In genomic region chr8:71633981-71634667, GRCm38 (mm10) we compare ENCODE assay signal across 8 mouse cellular contexts. TPM values are rescaled to one million over a fixed set of nuclear protein-coding genes. Genes with fewer than 3 reads are reported as not detected.
A peak's percentile ranks its signal among the peaks of the same experiment; 100 is the strongest.
DNase-seq lines count a peak whose midpoint lies in the region; ATAC-seq lines count a peak whose summit lies in the region.

No protein-coding gene starts in this region.

- no peaks in the 10 kb centered on the region for H3K36me3 ChIP-seq in embryonic facial prominence, embryonic 11.5 days (replicated peaks; ENCODE audit: control insufficient read depth, insufficient read depth, low read depth, low read length)
- H3K36me3 ChIP-seq in limb, embryonic 11.5 days (ENCODE audit: control insufficient read depth, insufficient read depth, low read length), result no peaks in the 10 kb centered on the region
- H3K36me3 ChIP-seq in midbrain, embryonic 11.5 days (ENCODE audit: control insufficient read depth, insufficient read depth, low read length), result no peaks in the 10 kb centered on the region

- no peak overlapping the region for H3K9ac ChIP-seq in embryonic facial prominence, embryonic 11.5 days (replicated peaks; ENCODE audit: low read length)
- H3K9ac ChIP-seq in limb, embryonic 11.5 days (ENCODE audit: low read length), result peak overlapping the region; percentile 40; the same call in 1 of the 2 replicates
- H3K9ac ChIP-seq in midbrain, embryonic 11.5 days (ENCODE audit: low read length), result peak overlapping the region; percentile 33; the same call in 1 of the 2 replicates

- no peaks in the 10 kb centered on the region for H3K4me1 ChIP-seq in embryonic facial prominence, embryonic 11.5 days (ENCODE audit: control insufficient read depth, insufficient read depth, low read length)
- 0 out of 2 replicates have a peak, but pooled peaks cover 2% of the 10 kb centered on the region for H3K4me1 ChIP-seq in limb, embryonic 11.5 days (ENCODE audit: control insufficient read depth, insufficient read depth, low read length)
- H3K4me1 ChIP-seq in midbrain, embryonic 11.5 days (ENCODE audit: control insufficient read depth, insufficient read depth, low read length), result peaks cover 7% of the 10 kb centered on the region

- ATAC-seq in embryonic facial prominence, embryonic 11.5 days (replicated peaks; ENCODE audit: insufficient number of reproducible peaks, low FRiP score, low TSS enrichment, low read depth), result no peak
- ATAC-seq in hematopoietic stem cell, adult 5-6 weeks (replicated peaks in 1 of 2; ENCODE audit: insufficient read depth in 1 of 2, low FRiP score in 2 of 2, low TSS enrichment in 1 of 2, low read depth in 1 of 2, poor library complexity in 2 of 2, severe bottlenecking in 2 of 2), result peak; percentile 63 to 68; a peak in 3 of 4 replicates
- ATAC-seq in limb, embryonic 11.5 days (ENCODE audit: insufficient number of reproducible peaks, low FRiP score, low TSS enrichment, low read depth), result no peak
- peak; percentile 57 for ATAC-seq in midbrain, embryonic 11.5 days (ENCODE audit: low FRiP score)

- peak overlapping the region; percentile 30 for H3K4me2 ChIP-seq in embryonic facial prominence, embryonic 11.5 days (ENCODE audit: low read depth, low read length)
- peak overlapping the region; percentile 39 for H3K4me2 ChIP-seq in limb, embryonic 11.5 days (ENCODE audit: low read depth, severe bottlenecking)
- H3K4me2 ChIP-seq in midbrain, embryonic 11.5 days, result peak overlapping the region; percentile 34

- DNase-seq in 416B (ENCODE audit: low read depth) (peak; percentile 89), ES-CJ7 (ENCODE audit: low read depth, low spot score) (peak; percentile 83)
- DNase-seq in embryonic facial prominence, embryonic 11.5 days (ENCODE audit: low spot score), result peak; percentile 84
- DNase-seq in limb, embryonic 11.5 days (ENCODE audit: low spot score), result peak; percentile 78
- peak; percentile 93 for DNase-seq in midbrain, embryonic 11.5 days (ENCODE audit: low spot score, missing footprints)
- peak; percentile 58 to 76 for DNase-seq in thymus, adult 18-20 months
- no peak for DNase-seq in right cerebral cortex, postnatal 14 days

- under 1% methylated on average over 26 of the region's 26 CpGs for WGBS in embryonic facial prominence, embryonic 11.5 days
- 2% methylated on average over 26 of the region's 26 CpGs for WGBS in limb, embryonic 11.5 days
- WGBS in midbrain, embryonic 11.5 days, result 3% methylated on average over 26 of the region's 26 CpGs

- peaks cover 8% of the 10 kb centered on the region; the same call in 1 of the 2 replicates for H3K27me3 ChIP-seq in embryonic facial prominence, embryonic 11.5 days (ENCODE audit: control insufficient read depth, insufficient read depth, low read length)
- peaks cover 28% of the 10 kb centered on the region for H3K27me3 ChIP-seq in limb, embryonic 11.5 days (ENCODE audit: control insufficient read depth, insufficient read depth, low read length)
- H3K27me3 ChIP-seq in midbrain, embryonic 11.5 days (ENCODE audit: control insufficient read depth, insufficient read depth, low read length), result peaks cover 36% of the 10 kb centered on the region

- H3K4me3 ChIP-seq in embryonic facial prominence, embryonic 11.5 days (ENCODE audit: low read depth, low read length), result no peak overlapping the region
- peak overlapping the region; percentile 12; the same call in 1 of the 2 replicates for H3K4me3 ChIP-seq in limb, embryonic 11.5 days (ENCODE audit: low read depth, low read length)
- no peak overlapping the region for H3K4me3 ChIP-seq in midbrain, embryonic 11.5 days (ENCODE audit: low read depth, low read length)

- H3K27ac ChIP-seq in embryonic facial prominence, embryonic 11.5 days (replicated peaks; ENCODE audit: low read depth, low read length), result no peak overlapping the region
- no peak overlapping the region for H3K27ac ChIP-seq in limb, embryonic 11.5 days (replicated peaks; ENCODE audit: low read depth, low read length)
- H3K27ac ChIP-seq in midbrain, embryonic 11.5 days (ENCODE audit: low read depth, low read length), result no peak overlapping the region; the same call in 1 of the 2 replicates

- H3K9me3 ChIP-seq in embryonic facial prominence, embryonic 11.5 days (replicated peaks; ENCODE audit: control insufficient read depth, low read length), result no peaks in the 10 kb centered on the region; the same call in 1 of the 2 replicates
- peaks cover 9% of the 10 kb centered on the region for H3K9me3 ChIP-seq in limb, embryonic 11.5 days (ENCODE audit: control insufficient read depth, low read length)
- H3K9me3 ChIP-seq in midbrain, embryonic 11.5 days (ENCODE audit: control insufficient read depth, low read length), result peaks cover 6% of the 10 kb centered on the region; the same call in 1 of the 2 replicates

RNA-seq across cellular contexts. Expression of gene Colgalt1, which starts 23.3 kb away (rescaled TPM):
- 45.2 and 48.2 TPM in 2 replicates for polyA plus RNA-seq in embryonic facial prominence, embryonic 11.5 days (2014; fragmentation: Nextera tagmentation; extraction: Ambion mirVana)
- 53.6 and 78.4 TPM in 2 replicates for total RNA-seq in hematopoietic stem cell, adult 5-6 weeks (2017)
- polyA plus RNA-seq in limb, embryonic 11.5 days (2014; fragmentation: Nextera tagmentation; extraction: Ambion mirVana), result 46.6 and 49.8 TPM in 2 replicates
- 39.5 and 42.8 TPM in 2 replicates for polyA plus RNA-seq in midbrain, embryonic 11.5 days (2014; fragmentation: Nextera tagmentation; extraction: Ambion mirVana)

RNA-seq across cellular contexts. Expression of gene Fam129c, which starts 36.7 kb away (rescaled TPM):
- 2.6 and 2.7 TPM in 2 replicates for polyA plus RNA-seq in embryonic facial prominence, embryonic 11.5 days (2014; fragmentation: Nextera tagmentation; extraction: Ambion mirVana)
- 1.0 and 9.7 TPM in 2 replicates for total RNA-seq in hematopoietic stem cell, adult 5-6 weeks (2017)
- 2.7 and 3.8 TPM in 2 replicates for polyA plus RNA-seq in limb, embryonic 11.5 days (2014; fragmentation: Nextera tagmentation; extraction: Ambion mirVana)
- 3.2 and 3.6 TPM in 2 replicates for polyA plus RNA-seq in midbrain, embryonic 11.5 days (2014; fragmentation: Nextera tagmentation; extraction: Ambion mirVana)

RNA-seq across cellular contexts. Expression of gene Unc13a, which starts 37.4 kb away (rescaled TPM):
- 1.2 and 1.7 TPM in 2 replicates for polyA plus RNA-seq in embryonic facial prominence, embryonic 11.5 days (2014; fragmentation: Nextera tagmentation; extraction: Ambion mirVana)
- total RNA-seq in hematopoietic stem cell, adult 5-6 weeks (2017), result 2.6 and 3.6 TPM in 2 replicates
- 0.50 and 0.59 TPM in 2 replicates for polyA plus RNA-seq in limb, embryonic 11.5 days (2014; fragmentation: Nextera tagmentation; extraction: Ambion mirVana)
- polyA plus RNA-seq in midbrain, embryonic 11.5 days (2014; fragmentation: Nextera tagmentation; extraction: Ambion mirVana), result 5.4 and 6.5 TPM in 2 replicates

RNA-seq across cellular contexts. Expression of gene Jak3, which starts 42.0 kb away (rescaled TPM):
- 1.2 and 1.9 TPM in 2 replicates for polyA plus RNA-seq in embryonic facial prominence, embryonic 11.5 days (2014; fragmentation: Nextera tagmentation; extraction: Ambion mirVana)
- 32.8 and 34.1 TPM in 2 replicates for total RNA-seq in hematopoietic stem cell, adult 5-6 weeks (2017)
- polyA plus RNA-seq in limb, embryonic 11.5 days (2014; fragmentation: Nextera tagmentation; extraction: Ambion mirVana), result 1.4 and 2.5 TPM in 2 replicates
- polyA plus RNA-seq in midbrain, embryonic 11.5 days (2014; fragmentation: Nextera tagmentation; extraction: Ambion mirVana), result 1.3 and 1.7 TPM in 2 replicates

RNA-seq across cellular contexts. Expression of gene Pgls, which starts 42.1 kb away (rescaled TPM):
- 231 and 237 TPM in 2 replicates for polyA plus RNA-seq in embryonic facial prominence, embryonic 11.5 days (2014; fragmentation: Nextera tagmentation; extraction: Ambion mirVana)
- 51.4 and 93.2 TPM in 2 replicates for total RNA-seq in hematopoietic stem cell, adult 5-6 weeks (2017)
- 230 and 239 TPM in 2 replicates for polyA plus RNA-seq in limb, embryonic 11.5 days (2014; fragmentation: Nextera tagmentation; extraction: Ambion mirVana)
- 224 and 234 TPM in 2 replicates for polyA plus RNA-seq in midbrain, embryonic 11.5 days (2014; fragmentation: Nextera tagmentation; extraction: Ambion mirVana)

Comparison
In these comparisons a context has a peak if more than half of its experiments do, and no peak if none do; other contexts are left out.
1. ATAC-seq: peak in hematopoietic stem cell, adult 5-6 weeks (2 of 2) and midbrain, embryonic 11.5 days (single experiment); none in embryonic facial prominence, embryonic 11.5 days (single experiment) and limb, embryonic 11.5 days (single experiment).
2. Peak in every context shown above with its lines, with median percentiles within 50 percentile points of each other: H3K4me2 ChIP-seq.